Mouse (Mus musculus): ENCODE measurements around the gene Gprin1. TPM values are rescaled to one million over a fixed set of nuclear protein-coding genes. Genes with fewer than 3 reads are reported as not detected.

Gene Gprin1
- polyA plus RNA-seq, 1 experiment from 2014 or later = 0.24 TPM

DNA sequence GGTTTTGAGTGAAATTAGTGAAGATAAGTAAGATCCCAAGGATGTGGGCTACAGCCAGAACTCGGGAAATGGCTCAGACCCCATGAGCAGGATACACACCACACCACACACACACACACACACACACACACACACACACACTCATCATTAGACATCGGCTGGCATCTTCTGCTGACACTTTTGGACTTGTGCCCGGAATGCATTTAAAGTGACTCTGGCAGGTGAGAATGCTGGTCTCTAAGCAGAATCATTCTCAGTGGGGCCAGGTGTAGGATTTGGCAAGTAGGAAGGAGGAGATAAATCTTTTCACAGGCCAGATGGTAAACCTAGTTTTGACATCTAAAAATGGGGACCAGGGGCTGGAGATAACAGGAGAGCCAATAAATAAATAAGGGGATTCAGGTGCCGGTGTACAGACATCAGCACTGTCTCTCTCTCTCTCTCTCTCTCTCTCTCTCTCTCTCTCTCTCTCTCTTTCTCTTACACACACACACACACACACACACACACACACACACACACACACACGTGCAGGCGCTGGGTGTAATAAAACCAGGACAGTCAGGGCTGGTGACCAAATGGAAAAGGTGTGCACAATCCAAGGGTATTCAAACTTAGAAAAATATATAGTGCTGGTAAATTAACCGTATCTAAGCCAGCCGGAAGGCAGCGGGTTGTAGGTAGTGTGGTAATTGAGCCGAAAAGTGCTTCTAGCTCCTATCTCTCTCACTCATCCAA is 7.6 kb upstream of the Gprin1 start:
- Histone ChIP-seq H3K27ac (no peak overlapping the region), H3K4me1 (peaks cover 38% of the 10 kb centered on the region), H3K4me3 (peak overlapping the region; percentile 48), H3K9me3 (replicated peaks) (no peaks in the 10 kb centered on the region), H3K27me3 (ENCODE audit: low read depth, poor library complexity, severe bottlenecking) (peaks cover 83% of the 10 kb centered on the region), H3K36me3 (no peaks in the 10 kb centered on the region)
- 52% methylated on average over 10 of the region's 10 CpGs for WGBS
- no peak for DNase-seq (ENCODE audit: low spot score)

DNA sequence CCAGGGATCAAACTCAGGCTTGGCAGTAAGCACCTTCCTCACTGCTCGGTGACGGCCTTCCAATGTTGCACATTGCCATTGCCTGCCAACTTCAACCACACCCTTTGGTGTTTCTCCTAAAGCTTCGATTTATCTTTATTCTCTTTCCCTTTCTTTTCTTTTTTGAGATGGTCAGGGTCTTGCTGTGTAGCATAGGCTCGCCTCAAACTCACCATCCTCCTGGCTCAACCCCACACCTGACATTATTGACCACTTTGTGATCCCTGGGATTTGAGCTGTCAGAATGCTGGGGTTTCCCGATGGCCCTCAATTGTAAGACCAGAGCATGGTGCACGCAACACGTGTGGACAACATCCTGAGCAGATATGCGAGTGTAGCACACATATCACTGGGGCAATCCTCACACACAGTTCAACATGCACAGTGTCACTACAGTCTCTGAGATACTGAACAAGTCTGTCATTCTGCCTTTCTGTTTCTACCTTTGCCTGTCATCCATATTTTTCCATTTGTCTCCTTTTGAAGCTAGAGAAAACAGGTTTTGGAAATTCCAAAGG is 6.6 kb upstream of the Gprin1 start:
- no peaks in the 10 kb centered on the region for H3K36me3 ChIP-seq
- WGBS = 89% methylated on average over 8 of the region's 8 CpGs
- no peak overlapping the region for H3K27ac ChIP-seq
- H3K27me3 ChIP-seq (ENCODE audit: low read depth, poor library complexity, severe bottlenecking) = peaks cover 76% of the 10 kb centered on the region
- H3K4me1 ChIP-seq = peaks cover 38% of the 10 kb centered on the region
- no peaks in the 10 kb centered on the region for H3K9me3 ChIP-seq (replicated peaks)
- H3K4me3 ChIP-seq = no peak overlapping the region
- no peak for DNase-seq (ENCODE audit: low spot score)

DNA sequence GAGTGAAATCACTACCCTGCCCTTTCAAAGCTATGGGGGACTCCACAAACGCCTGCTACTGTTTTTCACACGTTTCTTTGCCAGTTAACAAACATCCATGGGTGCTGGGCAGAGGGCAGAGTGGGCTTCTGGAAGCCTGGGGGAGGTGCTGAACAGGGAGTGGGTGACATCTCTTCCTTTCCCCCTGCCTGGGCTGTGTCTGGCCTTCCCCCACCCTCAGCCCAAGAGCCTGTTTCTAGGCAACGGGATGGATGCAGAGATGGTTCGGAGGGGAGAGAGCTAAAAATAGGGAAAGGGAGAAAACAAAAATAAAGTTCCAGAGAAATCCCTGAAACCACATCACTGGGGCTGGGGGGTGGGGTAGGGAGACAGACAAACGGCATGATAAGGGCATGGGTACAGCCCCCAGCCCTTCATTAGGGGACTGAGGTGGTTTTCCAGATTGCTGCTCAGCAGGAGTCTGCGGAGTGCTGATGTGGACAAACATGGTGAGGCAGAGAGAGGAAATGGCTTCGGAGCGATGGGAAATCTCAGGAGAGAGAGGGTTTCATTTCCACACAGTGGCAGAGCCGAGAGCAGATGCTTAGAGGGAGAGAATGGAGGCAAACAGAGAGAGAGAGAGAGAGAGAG is 5.6 kb upstream of the Gprin1 start:
- H3K36me3 ChIP-seq = no peaks in the 10 kb centered on the region
- no peak for DNase-seq (ENCODE audit: low spot score)
- no peak overlapping the region for H3K4me3 ChIP-seq
- H3K27ac ChIP-seq = no peak overlapping the region
- H3K4me1 ChIP-seq = peaks cover 31% of the 10 kb centered on the region
- 37% methylated on average over 9 of the region's 9 CpGs for WGBS
- H3K27me3 ChIP-seq (ENCODE audit: low read depth, poor library complexity, severe bottlenecking) = peaks cover 74% of the 10 kb centered on the region
- no peaks in the 10 kb centered on the region for H3K9me3 ChIP-seq (replicated peaks)

DNA sequence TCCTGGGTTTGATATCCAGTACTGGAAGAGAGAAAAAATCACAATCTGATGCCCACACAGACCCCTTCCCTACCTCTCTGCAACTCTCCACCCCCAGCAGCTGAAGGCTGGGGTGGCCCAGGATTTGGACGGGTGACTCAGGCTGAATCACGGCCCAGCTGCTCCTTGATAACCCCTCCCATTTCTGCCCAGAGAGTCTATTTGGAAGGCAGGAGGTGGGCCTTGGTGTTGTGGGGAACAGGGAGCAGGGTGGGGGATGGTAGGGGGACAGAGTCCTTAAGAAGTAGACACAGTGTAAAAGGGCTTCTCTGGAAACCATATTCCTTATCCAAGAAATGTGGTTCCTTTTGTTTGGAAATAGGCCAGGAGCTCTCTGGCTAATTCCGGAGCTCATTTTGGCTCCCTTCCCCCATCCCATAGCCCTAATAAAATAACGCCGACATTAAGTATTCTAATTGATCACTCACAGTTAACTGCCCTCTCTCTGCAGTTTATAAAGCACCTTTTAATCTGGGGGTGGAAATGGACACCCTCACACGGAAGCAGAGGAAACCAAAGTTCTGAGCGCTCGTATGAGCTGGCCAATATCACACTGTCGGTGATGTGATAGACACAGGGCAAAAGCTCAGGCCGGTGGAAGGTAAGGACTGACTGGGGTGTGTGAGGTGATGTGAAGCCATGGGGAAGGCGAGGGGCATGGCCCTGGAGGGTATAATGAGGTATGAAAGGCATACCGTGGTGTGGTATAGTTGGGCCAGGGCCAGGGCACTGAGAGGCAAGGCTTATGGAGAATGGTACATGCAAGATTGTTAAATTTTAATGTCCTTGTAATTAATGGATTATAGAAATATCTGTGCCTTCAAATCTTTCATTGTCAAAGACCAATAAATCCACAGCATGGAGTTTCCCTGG is 4.8 kb upstream of the Gprin1 start:
- no peak overlapping the region for H3K4me3 ChIP-seq
- 46% methylated on average over 12 of the region's 12 CpGs for WGBS
- DNase-seq (ENCODE audit: low spot score) = no peak
- H3K4me1 ChIP-seq = peaks cover 30% of the 10 kb centered on the region
- H3K36me3 ChIP-seq = no peaks in the 10 kb centered on the region
- H3K27ac ChIP-seq = no peak overlapping the region
- peaks cover 74% of the 10 kb centered on the region for H3K27me3 ChIP-seq (ENCODE audit: low read depth, poor library complexity, severe bottlenecking)
- no peaks in the 10 kb centered on the region for H3K9me3 ChIP-seq (replicated peaks)

- DNase-seq (ENCODE audit: low spot score) = no peak
- peaks cover 74% of the 10 kb centered on the region for H3K27me3 ChIP-seq (ENCODE audit: low read depth, poor library complexity, severe bottlenecking)
Observed at GRCm38 (mm10) chr13:54753733-54754132, 4.1 kb upstream of the Gprin1 start.

DNA sequence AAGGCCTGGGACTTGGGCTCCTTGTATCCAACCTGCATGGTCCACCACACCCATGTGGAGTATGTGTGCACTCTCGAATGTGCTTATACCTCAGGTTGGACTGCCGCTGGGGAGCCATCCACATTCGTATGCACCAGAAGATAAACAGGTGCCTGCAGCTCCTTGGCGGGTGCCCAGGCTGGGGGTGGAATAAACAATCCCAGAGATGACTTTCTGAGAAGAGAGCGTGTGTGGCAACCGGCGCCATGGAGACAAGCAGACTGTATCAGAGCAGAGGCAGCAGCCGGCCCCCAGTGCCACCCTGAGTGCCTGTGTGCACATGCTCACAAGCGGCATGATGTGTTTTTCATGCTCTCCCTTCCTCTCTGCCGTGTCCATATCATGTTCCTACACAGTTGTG is 3.0 kb upstream of the Gprin1 start:
- Histone ChIP-seq H3K27me3 (ENCODE audit: low read depth, poor library complexity, severe bottlenecking) (peaks cover 82% of the 10 kb centered on the region), H3K9me3 (replicated peaks) (no peaks in the 10 kb centered on the region), H3K36me3 (no peaks in the 10 kb centered on the region), H3K4me1 (peaks cover 22% of the 10 kb centered on the region), H3K4me3 (no peak overlapping the region), H3K27ac (no peak overlapping the region)
- no peak for DNase-seq (ENCODE audit: low spot score)
- 79% methylated on average over 10 of the region's 10 CpGs for WGBS

More at GRCm38 (mm10) chr13:54753733-54754132, 4.1 kb upstream of the Gprin1 start:
- 75% methylated on average over 6 of the region's 6 CpGs for WGBS
- Histone ChIP-seq H3K36me3 (no peaks in the 10 kb centered on the region), H3K9me3 (replicated peaks) (no peaks in the 10 kb centered on the region), H3K4me3 (no peak overlapping the region), H3K27ac (no peak overlapping the region), H3K4me1 (peaks cover 30% of the 10 kb centered on the region)

- H3K4me1 ChIP-seq = peaks cover 20% of the 10 kb centered on the region
- peaks cover 83% of the 10 kb centered on the region for H3K27me3 ChIP-seq (ENCODE audit: low read depth, poor library complexity, severe bottlenecking)
- H3K36me3 ChIP-seq = no peaks in the 10 kb centered on the region
- peak; percentile 74 for DNase-seq (ENCODE audit: low spot score)
- H3K27ac ChIP-seq = no peak overlapping the region
- WGBS = 1% methylated on average over 8 of the region's 8 CpGs
- no peaks in the 10 kb centered on the region for H3K9me3 ChIP-seq (replicated peaks)
- H3K4me3 ChIP-seq = no peak overlapping the region
Observed at GRCm38 (mm10) chr13:54750699-54751098, 1.0 kb upstream of the Gprin1 start.

DNA sequence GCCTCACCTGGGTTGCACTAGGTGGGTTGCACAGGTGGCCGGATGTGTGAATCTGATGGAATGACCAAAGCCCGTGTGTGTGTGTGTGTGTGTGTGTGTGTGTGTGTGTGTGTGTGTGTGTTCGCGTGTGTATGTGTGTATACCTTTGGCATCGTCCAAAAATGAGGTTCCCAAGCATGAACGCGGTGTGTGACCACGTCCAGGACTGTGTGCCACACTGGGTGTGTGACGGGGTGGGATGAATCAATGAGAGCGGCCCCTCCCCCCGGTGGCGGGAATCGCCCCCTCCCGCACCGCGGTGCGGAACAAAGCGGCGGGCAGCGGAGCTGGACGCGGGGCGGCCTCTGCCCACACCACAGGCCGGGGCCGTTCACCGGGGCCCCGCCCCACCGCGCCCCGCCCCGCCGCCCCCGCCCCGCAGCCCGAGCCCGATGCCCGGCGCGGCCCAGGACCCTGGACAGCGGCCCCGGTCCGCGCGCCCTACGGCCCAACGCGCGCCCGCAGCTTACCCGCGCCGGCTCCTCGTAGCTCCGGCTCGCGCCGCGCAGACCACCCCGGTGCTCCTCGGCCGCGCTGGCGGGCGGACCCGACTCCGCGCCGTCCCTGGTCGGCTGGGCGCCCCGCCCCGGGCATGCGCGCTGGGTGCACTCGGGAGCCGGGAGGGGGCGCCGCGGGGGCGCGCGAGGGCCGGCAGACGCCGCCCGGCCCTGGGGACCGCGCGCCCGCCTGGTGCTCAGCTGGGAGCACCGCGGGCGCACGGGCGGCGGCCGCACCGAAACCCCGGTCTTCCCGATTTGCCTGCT is 412 bp downstream of the Gprin1 start:
- WGBS = 3% methylated on average over 81 of the region's 100 CpGs
- Histone ChIP-seq H3K36me3 (no peaks in the 10 kb centered on the region), H3K4me3 (peak overlapping the region; percentile 66), H3K4me1 (peaks cover 20% of the 10 kb centered on the region), H3K9me3 (replicated peaks) (no peaks in the 10 kb centered on the region), H3K27ac (peak overlapping the region; percentile 53), H3K27me3 (ENCODE audit: low read depth, poor library complexity, severe bottlenecking) (peaks cover 78% of the 10 kb centered on the region)
- DNase-seq (ENCODE audit: low spot score) = peak; percentile 70

GRCm38 (mm10) chr13:54748721-54749060 is 983 bp downstream of the Gprin1 start:
- peaks cover 20% of the 10 kb centered on the region for H3K4me1 ChIP-seq
- WGBS = 64% methylated on average over 10 of the region's 10 CpGs
- no peak for DNase-seq (ENCODE audit: low spot score)
- H3K36me3 ChIP-seq = no peaks in the 10 kb centered on the region
- H3K27me3 ChIP-seq (ENCODE audit: low read depth, poor library complexity, severe bottlenecking) = peaks cover 73% of the 10 kb centered on the region
- peak overlapping the region; percentile 66 for H3K4me3 ChIP-seq
- H3K9me3 ChIP-seq (replicated peaks) = no peaks in the 10 kb centered on the region
- no peak overlapping the region for H3K27ac ChIP-seq

GRCm38 (mm10) chr13:54748190-54748589 is 1.5 kb downstream of the Gprin1 start:
- no peak for DNase-seq (ENCODE audit: low spot score)
- no peak overlapping the region for H3K4me3 ChIP-seq
- no peaks in the 10 kb centered on the region for H3K9me3 ChIP-seq (replicated peaks)
- H3K4me1 ChIP-seq = peaks cover 20% of the 10 kb centered on the region
- peaks cover 71% of the 10 kb centered on the region for H3K27me3 ChIP-seq (ENCODE audit: low read depth, poor library complexity, severe bottlenecking)
- H3K36me3 ChIP-seq = no peaks in the 10 kb centered on the region
- WGBS = 85% methylated on average over 8 of the region's 8 CpGs
- H3K27ac ChIP-seq = no peak overlapping the region

DNA sequence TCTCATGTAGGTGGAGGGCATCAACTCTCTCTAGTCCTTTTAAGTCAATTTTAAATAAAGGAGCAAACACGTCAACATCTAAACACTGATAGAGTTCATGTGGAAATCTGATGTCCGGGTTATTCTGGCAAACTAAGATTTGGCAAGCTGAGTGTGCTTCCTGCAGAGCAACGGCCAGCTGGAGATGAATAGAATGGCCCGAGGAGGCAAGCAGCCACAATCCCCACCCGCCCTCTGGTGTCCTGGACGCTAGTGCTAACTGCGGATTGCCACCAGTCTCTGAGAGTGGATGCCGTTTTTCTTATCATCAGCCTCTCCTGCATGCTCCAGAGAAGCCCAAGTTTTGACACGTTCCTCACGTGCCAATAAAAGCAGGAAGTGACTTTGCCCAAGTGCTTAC is 2.8 kb downstream of the Gprin1 start:
- 63% methylated on average over 10 of the region's 10 CpGs for WGBS
- Histone ChIP-seq H3K27ac (no peak overlapping the region), H3K27me3 (ENCODE audit: low read depth, poor library complexity, severe bottlenecking) (peaks cover 71% of the 10 kb centered on the region), H3K4me1 (peaks cover 20% of the 10 kb centered on the region), H3K36me3 (no peaks in the 10 kb centered on the region), H3K9me3 (replicated peaks) (no peaks in the 10 kb centered on the region), H3K4me3 (no peak overlapping the region)
- no peak for DNase-seq (ENCODE audit: low spot score)

GRCm38 (mm10) chr13:54746110-54746509 is 3.6 kb downstream of the Gprin1 start:
- Histone ChIP-seq H3K4me3 (no peak overlapping the region), H3K36me3 (no peaks in the 10 kb centered on the region), H3K4me1 (peaks cover 20% of the 10 kb centered on the region), H3K9me3 (replicated peaks) (no peaks in the 10 kb centered on the region), H3K27me3 (ENCODE audit: low read depth, poor library complexity, severe bottlenecking) (peaks cover 75% of the 10 kb centered on the region), H3K27ac (no peak overlapping the region)
- 46% methylated on average over 6 of the region's 6 CpGs for WGBS
- DNase-seq (ENCODE audit: low spot score) = no peak

Data from limb, embryonic 10.5 days (tissue).